Mouse (Mus musculus) erythroblast, embryonic 14.5 days (primary cell): Measurements from ENCODE around the gene Nrn1. TPM values are rescaled to one million over a fixed set of nuclear protein-coding genes. Genes with fewer than 3 reads are reported as not detected.

Experiments
- H3K27me3 ChIP-seq: 2 replicates; pipeline ENCODE4 v1.6.1; 2012; ENCODE audit warnings: inconsistent platforms; ENCODE audit not compliant: control insufficient read depth
- H3K36me3 ChIP-seq: 2 replicates; pipeline ENCODE4 v1.6.1; 2012; ENCODE audit warnings: mild to moderate bottlenecking, inconsistent platforms; ENCODE audit not compliant: control insufficient read depth
- H3K4me1 ChIP-seq: 2 replicates; pipeline ENCODE4 v1.6.1; 2012; ENCODE audit warnings: inconsistent platforms; ENCODE audit not compliant: control insufficient read depth
- H3K4me3 ChIP-seq: replicated peaks from 2 replicates; pipeline ENCODE3; 2012; ENCODE audit warnings: moderate library complexity, mild to moderate bottlenecking, inconsistent platforms
- H3K9me3 ChIP-seq: 2 replicates; pipeline ENCODE4 v1.6.1; 2012; ENCODE audit warnings: low read length, inconsistent platforms, mixed read lengths; ENCODE audit not compliant: control insufficient read depth
- GATA1 ChIP-seq: IDR thresholded peaks from 2 replicates; pipeline ENCODE4 v1.6.1; 2012; ENCODE audit warnings: low read length, inconsistent platforms, mixed read lengths
- TAL1 ChIP-seq: IDR thresholded peaks from 3 replicates; pipeline ENCODE4 v1.6.1; 2012; ENCODE audit warnings: low read length, inconsistent platforms, mixed read lengths
- polyA plus RNA-seq: library from polyadenylated mRNA; stranded (reverse); fragments of >175 nt; gene quantifications from 2 replicates; pipeline ENCODE4 v1.2.3, GENCODE M21; 2012

The Nrn1 gene
- polyA plus RNA-seq, 1 experiment = 0.14 TPM

GRCm38 (mm10) chr13:36707088-36707690, 27.7 kb downstream of the Nrn1 start:
- no peak overlapping the region for H3K4me3 ChIP-seq
- H3K36me3 ChIP-seq = no peaks in the 10 kb centered on the region
- TF ChIP-seq TAL1 (no peak), GATA1 (no peak)
- no peaks in the 10 kb centered on the region for H3K27me3 ChIP-seq
- H3K9me3 ChIP-seq = no peaks in the 10 kb centered on the region
- no peaks in the 10 kb centered on the region for H3K4me1 ChIP-seq

GRCm38 (mm10) chr13:36696351-36696771, 38.6 kb downstream of the Nrn1 start:
- Histone ChIP-seq H3K4me3 (no peak overlapping the region), H3K27me3 (no peaks in the 10 kb centered on the region), H3K36me3 (no peaks in the 10 kb centered on the region), H3K9me3 (no peaks in the 10 kb centered on the region), H3K4me1 (no peaks in the 10 kb centered on the region)
- TF ChIP-seq TAL1 = no peak
- TF ChIP-seq GATA1 = no peak

GRCm38 (mm10) chr13:36695516-36696201, 39.3 kb downstream of the Nrn1 start:
- H3K4me1 ChIP-seq = no peaks in the 10 kb centered on the region
- TF ChIP-seq GATA1 = no peak
- TF ChIP-seq TAL1 = no peak

DNA sequence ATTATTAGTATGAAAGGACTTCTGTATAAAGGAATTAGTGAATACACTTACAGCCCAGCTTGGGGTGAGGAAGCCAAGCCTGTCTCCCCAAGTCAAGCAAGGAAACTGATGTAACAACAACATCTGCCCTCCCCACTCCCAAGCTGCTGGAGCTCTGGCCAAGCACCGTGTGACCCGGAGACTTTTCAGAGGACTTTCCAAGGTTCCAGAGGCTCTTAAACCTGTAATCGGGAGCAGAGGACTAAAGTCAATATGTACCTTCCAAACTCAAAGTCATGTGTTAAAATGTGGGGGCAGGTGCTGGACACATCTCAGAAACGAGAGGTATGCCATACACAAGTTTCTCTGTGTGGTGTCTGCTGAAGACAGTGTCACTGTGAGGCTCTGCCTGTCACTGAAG, 51.4 kb downstream of the Nrn1 start:
- no peaks in the 10 kb centered on the region for H3K27me3 ChIP-seq
- no peaks in the 10 kb centered on the region for H3K4me1 ChIP-seq
- H3K36me3 ChIP-seq = no peaks in the 10 kb centered on the region
- H3K4me3 ChIP-seq = no peak overlapping the region
- H3K9me3 ChIP-seq = peaks cover 3% of the 10 kb centered on the region
- no peak for TF ChIP-seq TAL1
- TF ChIP-seq GATA1 = no peak

More at GRCm38 (mm10) chr13:36695516-36696201, 39.3 kb downstream of the Nrn1 start:
- Histone ChIP-seq H3K9me3 (no peaks in the 10 kb centered on the region), H3K4me3 (no peak overlapping the region), H3K36me3 (no peaks in the 10 kb centered on the region), H3K27me3 (no peaks in the 10 kb centered on the region)

DNA sequence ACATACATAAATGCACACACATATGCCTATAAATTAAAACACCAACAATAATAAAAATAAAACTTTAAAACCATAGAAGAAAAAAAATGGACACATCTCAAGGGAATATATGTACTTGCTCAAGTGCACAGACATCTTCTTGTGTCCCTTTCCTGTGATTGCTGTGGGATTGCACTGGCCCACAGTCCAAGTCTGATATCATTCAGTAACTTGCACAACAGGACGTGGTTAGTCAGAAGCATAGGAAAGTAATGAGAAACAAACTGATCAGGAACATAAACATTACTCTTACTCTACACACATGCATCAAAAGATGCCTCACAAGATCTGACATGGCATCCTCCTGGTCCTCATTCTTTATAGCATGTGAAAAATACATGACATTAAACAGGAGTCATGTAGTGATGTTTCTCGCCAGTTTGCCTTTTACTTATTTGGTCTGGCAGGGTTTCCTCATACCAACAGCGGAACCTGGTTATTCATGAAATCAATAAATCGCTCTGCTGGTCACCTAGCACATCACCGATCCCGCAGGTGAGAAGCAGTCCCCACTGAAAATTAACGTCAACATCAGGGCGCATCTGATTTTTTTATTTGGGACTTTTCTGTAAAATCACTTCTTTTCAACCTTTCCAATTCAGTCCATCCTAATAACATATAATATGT, 54.1 kb downstream of the Nrn1 start:
- H3K9me3 ChIP-seq = no peaks in the 10 kb centered on the region
- H3K27me3 ChIP-seq = no peaks in the 10 kb centered on the region
- no peaks in the 10 kb centered on the region for H3K4me1 ChIP-seq
- no peaks in the 10 kb centered on the region for H3K36me3 ChIP-seq
- H3K4me3 ChIP-seq = no peak overlapping the region
- TF ChIP-seq TAL1 (no peak), GATA1 (no peak)

DNA sequence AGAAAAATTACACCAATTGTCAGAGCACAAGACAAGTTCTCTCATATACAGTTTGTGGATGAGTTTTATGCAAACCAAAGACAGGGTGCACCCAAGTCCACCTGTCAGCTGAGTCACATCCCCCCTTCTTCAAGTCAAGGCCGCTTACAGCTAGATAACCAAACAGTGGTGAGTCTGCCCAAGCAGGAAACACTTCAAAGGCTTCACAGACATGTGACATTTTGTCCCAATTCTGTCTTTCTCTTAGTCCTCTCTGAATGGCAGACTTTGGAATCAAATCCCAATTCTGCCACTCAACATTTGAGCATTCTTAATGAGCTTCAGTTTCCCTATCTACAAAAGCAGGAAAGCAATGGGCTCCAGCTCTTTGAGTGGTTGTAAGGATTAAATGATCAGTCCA, 55.6 kb downstream of the Nrn1 start:
- no peaks in the 10 kb centered on the region for H3K4me1 ChIP-seq
- no peak overlapping the region for H3K4me3 ChIP-seq
- H3K9me3 ChIP-seq = no peaks in the 10 kb centered on the region
- TF ChIP-seq GATA1 (no peak), TAL1 (no peak)
- H3K27me3 ChIP-seq = no peaks in the 10 kb centered on the region
- no peaks in the 10 kb centered on the region for H3K36me3 ChIP-seq
